Mouse (Mus musculus) liver (tissue): ENCODE measurements around the gene Pla2g1b.

ENCODE experiments used
- DNase-seq: peaks from one replicate; pipeline ENCODE4 v3.0.0-alpha.2; 2020; ENCODE audit warnings: mixed read lengths

The Pla2g1b gene

DNA sequence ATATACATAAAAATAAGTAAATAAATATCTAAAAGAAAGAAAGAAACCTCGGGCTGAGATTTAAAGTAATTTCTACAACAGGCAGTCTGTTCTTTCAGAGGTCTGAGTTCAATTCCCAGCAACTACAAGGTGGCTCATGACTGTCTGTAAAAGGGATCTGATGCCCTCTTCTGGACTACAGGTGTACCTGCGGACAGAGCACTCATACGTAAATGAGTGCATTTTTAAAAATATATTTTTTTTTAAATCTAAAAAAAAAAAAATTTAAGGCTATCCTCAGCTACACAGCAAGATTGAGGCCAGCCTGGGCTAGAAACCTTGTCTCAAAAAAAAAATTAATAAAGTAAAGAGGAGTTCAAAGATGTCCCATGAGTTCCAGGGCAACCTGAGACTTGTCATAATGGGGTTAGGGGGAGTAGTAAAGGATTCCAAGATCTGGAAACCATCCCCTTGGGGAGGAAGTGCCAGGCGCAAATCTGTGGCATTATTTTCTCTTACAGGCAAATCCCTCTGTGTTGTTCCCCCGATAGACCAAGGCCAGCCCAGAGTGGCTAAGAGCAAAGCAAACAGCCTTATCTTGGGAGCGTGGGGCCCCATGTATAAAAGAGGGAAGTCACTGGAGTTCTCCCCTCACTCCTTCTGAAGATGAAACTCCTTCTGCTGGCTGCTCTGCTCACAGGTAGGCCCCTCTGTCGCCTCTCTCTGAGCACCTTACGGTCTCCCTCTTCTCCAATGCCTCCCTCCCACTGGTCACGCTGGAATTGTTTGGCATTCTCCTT, at the start of gene Pla2g1b:
Pla2g1b (plus strand) TSS at position 621 of the 779 bp plus-strand sequence.
- DNase-seq, result no peak

DNA sequence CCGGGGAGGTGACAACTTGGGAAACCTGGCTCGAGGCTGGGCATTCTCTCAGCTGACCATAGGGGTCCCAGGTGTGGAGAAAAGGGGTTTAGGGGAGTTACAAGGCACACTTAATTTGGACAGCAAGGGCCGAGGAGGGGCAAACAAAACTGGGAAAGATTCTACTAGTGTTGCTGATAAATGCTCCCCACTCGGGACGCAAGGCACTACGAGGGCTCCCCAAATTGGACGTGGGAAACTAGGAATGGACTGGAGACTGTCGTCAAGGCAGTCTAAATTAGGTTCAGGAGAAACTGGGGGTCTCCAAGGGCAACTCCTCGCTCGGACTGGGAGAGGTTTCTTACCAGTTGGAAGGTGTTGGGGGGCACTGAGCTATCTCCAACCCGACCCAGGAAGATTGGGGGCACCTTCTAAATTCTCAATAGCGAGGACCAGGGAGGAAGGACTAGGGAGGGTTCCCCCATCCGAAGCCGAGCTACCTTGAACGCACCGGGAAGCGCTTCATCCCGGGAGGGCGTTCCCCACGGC, 37.2 kb upstream of the Pla2g1b start:
- no peak for DNase-seq

DNA sequence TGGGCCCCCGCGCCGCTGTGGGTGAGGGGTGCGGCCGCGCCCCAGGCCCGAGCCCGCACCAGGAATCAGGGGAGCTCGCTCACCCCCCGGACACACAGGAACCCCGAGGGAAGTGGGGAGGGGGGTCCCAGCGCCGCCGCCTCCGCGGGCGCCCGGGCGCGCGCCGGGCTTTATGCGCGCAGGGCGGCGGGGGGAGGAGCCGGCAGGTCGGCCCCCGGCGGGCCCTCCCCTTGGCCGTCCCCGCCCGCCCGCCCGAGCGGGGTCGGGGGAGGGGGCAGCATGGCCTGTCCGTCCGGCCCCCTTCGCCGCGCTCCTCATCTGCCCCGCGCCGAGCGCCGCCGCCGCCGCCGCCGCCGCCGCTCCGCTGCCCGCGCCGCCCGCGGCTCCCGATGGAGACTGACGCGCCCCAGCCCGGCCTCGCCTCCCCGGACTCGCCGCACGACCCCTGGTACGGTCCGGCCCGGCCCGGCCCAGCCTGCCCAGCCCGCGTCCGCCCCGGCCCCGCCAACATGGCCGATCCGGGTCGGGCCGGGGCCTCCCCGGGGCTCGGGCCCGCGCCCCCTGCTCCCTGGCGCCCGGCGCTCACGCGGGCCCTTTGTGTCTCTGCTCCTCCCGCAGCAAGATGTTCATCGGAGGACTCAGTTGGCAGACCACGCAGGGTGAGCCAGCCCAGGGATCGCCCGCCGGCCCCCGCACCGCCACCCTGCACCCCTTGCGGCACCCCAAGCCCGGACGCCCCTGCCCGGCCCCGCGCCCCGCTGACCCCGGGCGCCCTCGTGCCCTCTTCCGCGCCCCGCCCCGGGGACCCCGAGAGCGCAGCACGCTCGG, 36.5 kb upstream of the Pla2g1b start, which contains the start of gene Msi1:
Msi1 (plus strand) TSS at position 241 of the 828 bp plus-strand sequence.
- peak; percentile 35 for DNase-seq

DNA sequence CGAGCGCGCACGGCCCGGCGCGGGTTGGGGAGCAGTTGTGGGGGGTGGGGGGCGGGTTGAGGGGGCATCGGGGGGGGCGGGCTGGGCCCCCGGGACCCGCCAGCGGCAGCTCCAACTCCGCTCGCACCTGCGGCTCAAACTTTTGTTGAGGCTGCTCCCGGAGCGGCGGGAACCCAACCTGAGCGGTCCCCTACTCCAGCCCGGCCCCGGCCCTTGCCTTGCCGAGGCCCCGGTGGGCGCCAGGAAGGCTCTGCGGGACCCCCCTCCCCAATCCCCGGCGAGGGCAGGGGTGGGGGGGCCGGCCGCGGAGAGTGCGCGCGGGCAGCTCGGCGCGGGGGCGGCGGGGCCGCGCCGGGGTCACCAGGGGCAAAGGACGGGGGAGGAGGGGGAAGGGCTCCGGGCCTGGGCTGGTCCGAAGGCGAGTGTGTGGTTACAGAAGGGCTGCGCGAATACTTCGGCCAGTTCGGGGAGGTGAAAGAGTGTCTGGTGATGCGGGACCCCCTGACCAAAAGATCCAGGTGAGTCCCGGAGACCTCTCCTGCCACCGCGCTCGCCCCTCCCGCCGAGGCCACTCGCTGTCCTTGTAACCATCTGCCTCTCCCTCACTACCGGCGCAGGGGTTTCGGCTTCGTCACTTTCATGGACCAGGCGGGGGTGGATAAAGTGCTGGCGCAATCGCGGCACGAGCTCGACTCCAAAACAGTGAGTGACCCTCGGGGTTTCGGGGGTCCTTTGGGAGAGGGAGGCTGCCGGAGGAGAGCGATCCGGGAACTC, 35.7 kb upstream of the Pla2g1b start:
- DNase-seq, result peak; percentile 18

DNA sequence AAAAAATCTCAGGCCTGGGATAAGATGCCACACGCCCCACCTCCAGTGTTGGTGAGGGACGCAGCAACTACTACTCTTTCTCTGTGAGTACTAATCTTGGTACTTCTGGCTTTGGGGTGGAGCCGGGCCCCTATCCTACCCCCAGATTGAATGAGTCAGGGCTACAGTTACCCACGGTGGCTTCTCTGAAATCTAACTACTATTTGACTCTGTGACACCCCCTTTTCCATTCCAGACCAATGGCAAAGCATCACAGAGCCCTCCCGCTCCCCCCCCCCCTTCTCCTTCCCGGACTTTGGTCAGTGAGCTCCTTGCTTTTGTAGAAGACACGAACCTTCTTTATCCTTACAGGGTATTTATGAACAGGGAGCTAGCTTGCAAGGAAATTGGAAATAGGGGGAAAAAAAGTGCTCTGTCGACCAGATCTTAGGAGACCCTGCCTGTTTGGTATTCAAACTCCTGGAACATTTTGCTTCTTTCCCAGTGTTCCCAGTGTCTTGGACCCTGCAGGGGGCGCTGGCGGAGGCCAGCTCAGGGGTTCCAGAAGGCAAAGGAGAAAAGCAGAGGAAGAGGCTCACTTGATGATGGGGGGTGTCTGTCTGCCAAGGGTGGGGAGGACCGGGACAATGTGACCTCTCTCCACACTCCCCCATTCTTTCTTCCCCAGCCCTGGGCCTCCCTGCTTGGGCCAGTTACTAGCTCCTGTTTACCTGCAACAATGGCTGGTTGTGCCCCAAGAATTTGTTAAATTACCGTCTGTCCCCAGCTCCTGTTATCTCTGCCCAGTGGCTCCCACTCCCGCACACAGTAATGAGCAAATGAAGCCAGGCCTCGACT, 34.8 kb upstream of the Pla2g1b start:
- no peak for DNase-seq

DNA sequence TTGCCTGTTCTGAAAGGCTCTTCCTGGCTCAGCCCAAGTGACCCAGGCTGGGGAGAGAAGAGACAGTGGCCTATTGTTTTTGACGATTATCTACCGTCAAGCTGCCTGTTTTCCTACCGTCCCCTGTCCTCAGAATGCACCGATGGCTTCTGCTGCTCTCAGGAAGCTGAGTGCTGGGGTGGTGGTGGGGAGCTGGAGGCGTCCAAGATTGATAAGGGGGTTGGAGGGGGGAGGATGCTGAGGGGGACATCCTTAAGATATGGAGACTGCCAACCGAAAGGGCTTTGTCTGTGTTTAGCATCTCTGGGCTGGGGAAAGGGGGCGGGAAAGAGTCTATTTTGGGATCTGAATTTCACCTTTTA, 34.2 kb upstream of the Pla2g1b start:
- no peak for DNase-seq

DNA sequence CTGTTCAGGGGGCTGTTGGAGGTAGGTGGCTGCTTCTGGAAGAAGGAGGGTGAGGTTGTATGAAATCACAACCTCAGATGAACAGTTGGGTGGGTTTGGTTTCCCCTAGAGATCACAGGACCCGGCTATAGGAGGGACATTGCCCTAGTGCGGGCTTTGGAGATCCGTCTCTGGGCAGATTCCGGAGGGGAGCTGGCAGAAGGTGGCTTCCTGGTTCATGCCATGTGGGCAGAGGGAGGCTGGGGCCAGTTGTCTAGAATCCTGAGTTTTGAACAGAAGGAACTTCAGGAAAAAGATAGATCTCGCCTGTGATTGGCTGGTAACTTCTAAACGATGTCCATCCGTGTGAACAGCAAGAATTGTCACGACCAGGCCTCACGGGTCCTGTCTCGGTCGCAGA, 33.7 kb upstream of the Pla2g1b start:
- DNase-seq, result no peak

DNA sequence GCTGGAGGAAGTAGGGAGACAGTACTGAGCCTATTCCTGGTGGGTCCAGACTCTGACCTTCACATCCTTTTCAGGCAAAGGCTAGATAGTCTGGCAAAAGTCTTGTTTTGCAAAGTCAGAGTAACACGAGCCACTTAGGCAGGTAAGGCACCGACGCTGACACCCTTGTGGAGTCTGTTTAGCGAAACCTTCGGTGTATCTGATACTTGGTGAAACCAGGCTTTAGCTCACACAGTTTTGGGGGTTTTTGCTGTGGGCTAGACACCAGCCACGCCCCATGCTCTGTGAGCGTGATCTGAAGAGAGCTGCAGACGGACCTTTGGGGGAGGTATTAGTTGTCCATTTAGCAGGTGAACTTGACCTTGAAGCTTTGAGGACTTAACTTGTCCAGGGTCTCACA, 32.9 kb upstream of the Pla2g1b start:
- DNase-seq, result no peak

DNA sequence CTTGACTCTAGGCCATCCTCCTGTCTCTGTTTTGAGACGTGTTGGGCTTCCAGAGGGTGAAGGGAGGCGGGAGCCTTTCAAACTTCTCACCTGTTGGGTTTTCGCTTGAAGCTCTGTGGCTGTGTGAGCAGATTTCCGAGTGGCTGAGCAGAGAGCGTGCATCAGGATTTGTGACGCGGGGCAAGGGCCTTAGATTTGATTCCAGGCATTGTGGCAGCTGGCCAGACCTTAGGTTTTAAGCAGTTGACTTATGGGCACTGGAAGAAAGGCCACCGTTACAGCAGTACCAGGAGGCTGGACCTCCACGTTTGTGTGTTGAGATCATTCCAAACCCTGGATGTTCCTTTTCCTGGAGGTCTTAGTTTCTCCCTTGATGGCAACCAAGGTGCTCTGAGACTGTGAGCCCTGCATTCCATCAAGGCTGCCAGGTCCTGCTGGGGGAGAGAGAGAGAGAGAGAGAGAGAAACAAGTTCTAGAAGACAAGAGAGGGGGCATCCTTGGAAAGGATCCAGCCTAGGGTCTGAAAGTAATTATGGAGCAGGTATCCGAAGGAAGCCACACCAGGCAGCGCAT, 31.7 kb upstream of the Pla2g1b start:
- no peak for DNase-seq

DNA sequence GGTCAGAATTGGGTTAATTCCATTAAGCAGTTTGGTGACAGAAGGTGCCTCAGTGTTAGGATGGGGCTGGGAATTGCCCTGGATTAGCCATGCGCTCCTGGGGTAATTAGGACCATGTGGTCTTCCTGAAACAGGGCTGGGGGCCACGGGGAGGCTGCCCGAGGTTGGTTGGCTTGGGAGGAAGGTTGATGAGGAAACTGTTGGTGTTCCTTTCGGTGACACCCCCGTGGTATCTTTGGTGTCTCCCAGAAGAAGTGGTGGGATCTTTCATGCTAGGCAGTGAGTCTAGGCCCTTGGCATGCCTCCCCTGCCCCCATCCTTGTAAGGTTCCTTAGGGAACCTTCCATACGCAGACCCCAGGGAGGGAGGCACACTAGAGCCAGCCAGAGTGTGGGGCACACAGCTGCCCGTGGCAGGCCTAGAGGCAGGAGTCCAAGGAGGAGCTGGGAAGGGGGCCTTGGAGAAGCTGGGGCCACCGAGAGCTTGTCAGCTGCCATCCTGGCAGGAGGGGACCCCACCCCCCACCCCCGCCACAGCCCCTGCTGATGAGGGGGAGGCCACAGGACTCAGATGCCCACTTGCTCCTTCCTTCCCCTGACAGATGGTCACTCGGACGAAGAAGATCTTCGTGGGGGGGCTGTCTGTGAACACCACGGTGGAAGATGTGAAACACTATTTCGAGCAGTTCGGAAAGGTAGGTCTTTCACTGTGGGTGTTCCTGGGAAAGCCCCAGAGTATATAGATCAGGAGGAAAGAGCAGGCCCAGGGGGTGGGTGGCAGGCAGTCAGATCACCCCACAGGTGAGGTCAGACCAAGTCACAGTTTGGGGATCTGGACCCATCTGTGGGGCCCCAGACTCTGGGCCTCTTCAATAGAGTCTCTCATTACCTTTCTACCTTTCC, 31.0 kb upstream of the Pla2g1b start:
- no peak for DNase-seq

DNA sequence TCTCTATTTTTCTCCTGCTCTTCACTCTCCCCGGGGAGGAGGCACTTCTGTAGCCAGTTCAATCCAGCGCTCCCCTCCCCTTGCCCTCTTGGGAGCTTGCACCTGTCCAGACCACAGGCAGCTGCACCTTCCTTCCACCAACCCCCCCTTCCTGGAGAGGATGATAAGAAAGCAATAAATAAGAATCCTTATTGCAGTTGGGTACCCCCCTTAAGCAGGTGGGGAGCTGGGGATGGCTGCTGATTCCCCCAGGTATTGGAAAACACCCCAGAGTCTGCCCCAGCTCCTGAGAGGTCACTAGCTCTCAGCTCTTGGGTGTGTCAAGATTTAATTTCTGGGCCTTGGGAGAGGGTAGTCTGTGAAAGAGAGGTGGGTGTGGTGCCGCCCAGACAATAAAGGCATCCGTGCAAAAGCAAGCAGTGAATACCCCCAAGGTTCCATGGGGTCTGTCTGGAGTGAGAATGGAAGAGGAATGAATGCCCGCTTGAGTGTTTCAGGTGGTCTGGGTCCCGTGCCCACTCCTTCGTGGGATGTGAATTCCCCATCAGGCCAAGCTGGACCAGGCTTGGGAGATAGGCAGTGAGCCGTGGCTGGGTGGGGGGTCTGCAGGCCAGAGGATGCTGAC, 30.2 kb upstream of the Pla2g1b start:
- DNase-seq, result no peak

DNA sequence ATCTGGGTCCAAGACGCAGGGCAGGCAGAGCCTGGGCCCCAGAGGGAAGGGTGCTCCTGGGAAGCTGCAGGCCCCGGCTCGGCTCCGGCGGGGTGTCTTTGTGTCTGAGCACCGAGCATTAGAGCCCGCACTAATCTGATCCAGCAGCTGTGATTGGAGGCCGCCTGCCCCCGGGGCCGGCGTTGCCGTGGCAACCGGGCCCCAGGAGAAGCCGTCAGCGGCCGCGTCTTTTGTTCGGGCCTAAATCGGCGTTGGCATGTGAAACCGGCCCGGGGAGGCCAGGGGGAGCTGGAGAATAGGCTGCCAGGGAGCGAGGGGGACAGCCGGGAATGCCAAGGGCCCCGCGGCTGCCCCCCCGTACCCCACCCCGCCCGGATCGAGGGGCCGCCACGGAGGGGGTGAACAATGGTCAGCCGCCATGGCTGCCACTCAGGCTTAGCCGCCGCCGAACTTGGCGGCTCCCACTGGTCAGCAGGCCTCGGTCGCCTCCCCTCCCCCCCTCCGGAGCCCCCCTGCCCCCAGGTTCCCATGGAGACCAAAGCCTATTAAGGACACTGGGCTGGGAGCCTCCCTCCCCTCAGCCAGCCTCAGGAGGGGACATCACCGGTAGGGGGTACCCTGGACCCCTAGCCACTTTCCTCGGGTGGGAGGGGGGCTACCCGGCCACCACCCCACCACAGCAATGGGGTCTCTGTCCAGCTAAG, 29.5 kb upstream of the Pla2g1b start:
- peak; percentile 48 for DNase-seq

DNA sequence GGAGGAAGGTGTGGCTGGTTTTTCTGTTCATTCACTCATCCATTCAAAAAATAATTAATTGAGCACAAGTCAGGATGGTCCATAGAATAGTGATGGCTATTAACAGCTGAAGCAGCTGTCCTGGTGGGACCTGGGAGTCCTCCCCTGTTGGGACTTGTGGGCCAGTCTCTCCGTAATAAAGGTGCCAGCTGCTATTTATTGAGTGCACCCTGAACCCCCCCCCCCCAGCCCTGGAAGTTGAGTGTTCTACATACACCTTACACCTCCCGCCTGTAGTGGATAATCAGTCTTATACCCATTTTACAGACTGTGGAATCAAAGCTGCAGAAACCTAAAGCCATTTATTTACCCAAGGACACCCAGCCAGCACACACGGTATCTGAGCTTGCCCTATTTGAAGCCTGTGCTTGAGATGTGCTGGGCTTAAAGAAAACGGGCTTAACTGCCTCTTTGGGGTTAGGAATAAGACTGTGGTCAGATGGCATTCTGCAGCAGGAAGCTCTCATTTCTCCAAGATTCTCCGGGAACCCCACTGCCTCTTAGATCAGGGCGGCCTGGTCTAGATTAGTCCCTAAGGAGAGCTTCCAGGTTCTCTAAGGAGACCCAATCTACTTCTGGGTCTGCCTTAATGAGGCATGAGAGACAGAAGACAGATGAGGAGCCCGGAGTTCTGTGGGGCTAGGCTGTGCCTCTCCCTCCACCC, 28.7 kb upstream of the Pla2g1b start:
- no peak for DNase-seq

DNA sequence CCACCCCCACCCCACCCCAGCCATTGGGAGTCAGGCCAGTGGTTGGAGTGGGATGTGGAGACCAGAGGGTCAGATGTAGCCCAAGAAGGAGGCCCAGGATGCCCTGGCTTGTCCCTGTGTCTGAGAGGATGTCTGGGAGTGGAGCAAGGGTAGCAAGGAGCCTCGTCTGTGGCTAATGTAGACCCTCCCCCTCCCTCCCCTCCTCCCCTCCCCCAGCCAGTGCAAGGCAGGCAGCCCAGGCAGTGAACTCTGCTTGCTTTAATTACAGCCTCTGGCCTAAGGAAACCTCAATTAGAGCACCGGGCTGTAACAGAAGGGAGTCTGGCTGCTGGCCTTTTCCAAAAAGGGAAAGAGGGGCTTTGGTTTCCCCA, 28.1 kb upstream of the Pla2g1b start:
- DNase-seq, result no peak

DNA sequence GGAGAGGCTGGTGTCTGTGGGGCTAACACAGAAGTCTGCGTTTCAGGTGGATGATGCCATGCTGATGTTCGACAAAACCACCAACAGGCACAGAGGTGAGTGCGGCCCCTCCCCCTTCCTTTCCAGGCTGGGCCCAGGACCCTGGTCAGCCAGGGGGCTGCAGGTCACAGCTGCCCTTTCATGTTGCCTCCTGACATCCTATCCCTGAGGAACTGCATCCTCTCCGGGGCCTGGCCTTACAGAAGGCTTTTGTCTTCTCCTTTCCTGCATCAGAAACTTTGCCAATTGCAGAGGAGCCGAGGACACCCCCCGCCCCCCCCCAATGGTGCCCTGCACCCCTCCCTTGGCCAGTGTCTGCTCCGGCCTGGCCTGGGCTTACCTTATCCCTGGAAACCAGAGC, 27.4 kb upstream of the Pla2g1b start:
- DNase-seq, result no peak

DNA sequence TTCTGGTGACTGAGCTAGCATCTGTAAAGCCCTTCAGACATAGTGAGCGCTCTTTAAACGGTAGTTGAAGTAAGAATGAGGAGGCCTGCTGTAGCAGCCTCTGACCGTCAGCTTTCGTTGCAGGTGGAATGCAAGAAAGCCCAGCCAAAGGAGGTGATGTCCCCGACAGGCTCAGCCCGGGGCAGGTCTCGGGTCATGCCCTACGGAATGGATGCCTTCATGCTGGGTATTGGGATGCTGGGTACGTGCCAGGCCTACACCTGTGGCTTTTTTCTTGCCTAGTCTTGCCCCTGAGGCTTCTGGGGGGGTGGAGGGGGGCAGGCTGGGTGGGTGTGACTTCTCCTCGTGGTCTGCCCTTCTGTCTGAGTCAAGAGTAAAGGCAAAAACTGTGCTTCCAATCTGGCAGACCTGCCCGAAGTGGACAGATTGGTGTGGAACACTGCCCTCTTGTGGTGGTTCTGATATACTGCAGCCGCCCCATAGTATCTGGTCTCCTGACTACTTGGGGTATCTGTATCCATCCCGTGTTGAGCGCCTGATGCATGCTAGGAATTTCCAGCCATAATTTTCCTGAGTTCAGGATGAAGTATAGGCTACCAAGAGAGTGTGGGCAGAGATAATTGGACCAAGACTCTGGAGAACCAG, 24.7 kb upstream of the Pla2g1b start:
- DNase-seq, result peak; percentile 67

DNA sequence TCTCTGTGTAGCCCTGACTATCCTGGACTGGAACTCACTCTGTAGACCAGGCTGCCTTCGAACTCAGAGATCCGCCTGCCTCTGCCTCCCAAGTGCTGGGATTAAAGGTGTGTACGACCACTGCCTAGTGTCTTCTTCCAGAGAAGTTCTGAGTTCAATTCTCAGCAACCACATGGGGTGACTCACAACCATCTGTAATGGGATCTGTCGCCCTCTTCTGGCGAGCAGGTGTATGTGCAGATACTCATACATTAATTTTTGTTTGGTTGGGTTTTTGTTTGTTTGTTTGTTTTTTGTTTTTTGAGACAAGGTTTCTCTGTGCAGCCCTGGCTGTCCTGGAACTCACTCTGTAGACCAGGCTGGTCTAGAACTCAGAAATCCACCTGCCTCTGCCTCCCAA, 23.4 kb upstream of the Pla2g1b start:
- DNase-seq, result peak; percentile 45

DNA sequence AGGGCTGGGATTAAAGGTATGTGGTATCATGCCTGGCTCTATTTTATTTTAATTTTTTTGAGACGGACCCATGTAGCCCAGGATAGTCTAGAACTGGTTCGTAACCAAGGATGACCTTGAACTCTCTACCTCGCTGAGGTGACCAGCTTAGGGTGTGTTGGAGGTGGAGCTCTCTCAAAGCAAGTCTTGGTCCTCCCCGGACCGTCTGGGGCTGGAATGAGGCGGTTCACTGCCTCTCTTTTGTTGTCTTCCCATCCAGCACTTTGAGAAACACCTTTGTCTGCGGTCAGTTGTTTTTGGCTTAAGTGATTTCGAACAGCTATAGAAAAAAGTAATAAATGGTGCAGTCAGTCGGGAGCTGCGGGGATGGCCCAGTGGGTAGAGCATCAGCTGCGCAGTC, 21.9 kb upstream of the Pla2g1b start:
- DNase-seq, result no peak
